Mouse (Mus musculus) left cerebral cortex, postnatal 25 days (tissue): ENCODE measurements around the gene B3galnt1. TPM values are rescaled to one million over a fixed set of nuclear protein-coding genes. Genes with fewer than 3 reads are reported as not detected.

Source experiments
- DNase-seq, 2 experiments: peaks; one replicate each; pipeline ENCODE4 v3.0.0; 2022; ENCODE audit warnings: low spot score in 2 of 2, mixed read lengths in 1 of 2
- intact Hi-C: fragments of 180-260 bp; cut with DNase I; formaldehyde crosslinking; loops from one replicate; pipeline ENCODE4 v1.15.1; 2025
- total RNA-seq, 2 experiments: library from RNA; stranded (reverse); gene quantifications; 2 replicates each; pipeline ENCODE4 v1.2.3; 2021

B3galnt1 gene
- total RNA-seq, result 10 to 100 TPM; 55.7 to 61.2 TPM

- peak; percentile 73 to 78 for DNase-seq
- intact Hi-C loops, result loop anchor here (5.0 kb wide), 2 partner anchors 104 to 111 kb away; no protein-coding TSS in a partner anchor
These were observed at the start of gene B3galnt1 for GRCm38 (mm10) chr3:69598261-69599165. Gene B3galnt1, minus strand, starts transcription at chr3:69598960.

- DNase-seq, result no peak
- intact Hi-C loops, result no loop called here
These were observed 35.8 kb upstream of the B3galnt1 start for GRCm38 (mm10) chr3:69634521-69634920.

GRCm38 (mm10) chr3:69633706-69634420, 35.1 kb upstream of the B3galnt1 start:
- intact Hi-C loops, result no loop called here
- peak in 1 of 2 experiments; percentile 11 for DNase-seq

- no peak for DNase-seq
- intact Hi-C loops, result no loop called here
These were observed 28.3 kb upstream of the B3galnt1 start for GRCm38 (mm10) chr3:69626963-69627590.

- intact Hi-C loops, result no loop called here
- DNase-seq, result no peak
These were observed 27.6 kb upstream of the B3galnt1 start for GRCm38 (mm10) chr3:69626213-69626962.

- intact Hi-C loops, result no loop called here
- no peak for DNase-seq
These were observed 25.4 kb upstream of the B3galnt1 start for GRCm38 (mm10) chr3:69624182-69624581.

DNA sequence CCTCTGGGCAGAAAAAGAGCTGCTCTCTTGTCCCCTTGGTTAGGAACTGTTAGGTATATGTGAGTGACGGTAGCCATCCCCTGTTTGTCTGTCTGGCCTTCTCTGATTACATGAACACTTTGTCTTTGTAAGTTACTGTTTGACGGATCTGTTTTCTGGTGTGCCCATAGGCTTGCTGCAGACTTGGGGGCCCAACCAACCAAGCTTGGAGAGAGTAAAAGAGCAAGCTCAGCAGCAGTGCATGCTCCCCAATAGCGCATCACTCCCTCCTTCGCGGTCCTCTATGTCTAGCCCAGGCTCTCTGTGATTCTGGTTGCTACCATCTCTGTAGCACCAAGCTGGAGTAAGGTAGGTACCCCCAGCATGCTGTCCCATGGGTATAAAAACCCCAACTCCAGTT, 9.1 kb upstream of the B3galnt1 start:
- intact Hi-C loops, result no loop called here
- DNase-seq, result no peak

DNA sequence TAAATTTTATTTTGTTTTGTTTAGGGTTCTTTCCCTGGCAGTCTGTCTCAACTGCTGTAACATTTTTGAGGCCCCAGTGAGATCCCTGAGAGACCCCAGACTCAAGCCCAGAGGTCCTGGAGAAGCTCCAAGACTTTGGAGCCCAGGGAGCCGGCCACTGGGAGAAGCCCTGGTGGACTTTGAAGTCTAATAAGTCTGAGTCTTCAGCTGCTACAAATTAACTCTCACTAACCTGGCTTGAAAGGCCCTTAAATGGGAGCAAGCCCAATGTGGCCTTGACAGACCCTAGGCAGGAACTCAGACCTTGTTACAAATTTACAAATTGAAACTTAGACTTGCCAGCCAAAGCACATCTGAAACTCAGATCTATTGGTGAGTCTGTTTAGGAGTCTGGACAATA, 8.7 kb upstream of the B3galnt1 start:
- DNase-seq, result no peak
- intact Hi-C loops, result no loop called here

GRCm38 (mm10) chr3:69606923-69607322, 8.2 kb upstream of the B3galnt1 start:
- no peak for DNase-seq
- intact Hi-C loops, result no loop called here

- intact Hi-C loops, result loop anchor here (5.0 kb wide), 2 partner anchors 103 to 112 kb away; no protein-coding TSS in a partner anchor
- DNase-seq, result no peak
These were observed 373 bp upstream of the B3galnt1 start for GRCm38 (mm10) chr3:69599166-69599500.

DNA sequence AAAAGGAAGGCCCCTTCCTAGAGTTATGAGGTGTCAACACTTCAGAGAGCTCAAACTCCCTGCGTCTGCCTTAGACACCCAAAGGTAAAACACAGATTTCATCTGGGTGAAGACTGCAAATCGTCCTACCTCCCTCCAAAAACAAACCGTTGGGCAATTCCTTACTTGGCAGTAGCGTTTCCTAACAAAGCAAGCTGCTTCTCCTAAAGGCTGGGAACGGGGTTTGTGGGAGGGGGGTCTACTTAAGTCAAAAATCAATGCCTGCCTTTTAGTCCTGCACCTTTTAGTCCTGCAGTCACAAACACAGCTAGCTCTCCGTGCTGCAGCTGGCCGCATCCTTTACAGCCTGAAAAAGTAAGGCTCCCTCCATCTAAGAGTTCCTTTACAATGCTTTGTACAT, 944 bp downstream of the B3galnt1 start:
- intact Hi-C loops, result loop anchor here (5.0 kb wide), 2 partner anchors 104 to 111 kb away; no protein-coding TSS in a partner anchor
- peak; percentile 17 to 24 for DNase-seq

DNA sequence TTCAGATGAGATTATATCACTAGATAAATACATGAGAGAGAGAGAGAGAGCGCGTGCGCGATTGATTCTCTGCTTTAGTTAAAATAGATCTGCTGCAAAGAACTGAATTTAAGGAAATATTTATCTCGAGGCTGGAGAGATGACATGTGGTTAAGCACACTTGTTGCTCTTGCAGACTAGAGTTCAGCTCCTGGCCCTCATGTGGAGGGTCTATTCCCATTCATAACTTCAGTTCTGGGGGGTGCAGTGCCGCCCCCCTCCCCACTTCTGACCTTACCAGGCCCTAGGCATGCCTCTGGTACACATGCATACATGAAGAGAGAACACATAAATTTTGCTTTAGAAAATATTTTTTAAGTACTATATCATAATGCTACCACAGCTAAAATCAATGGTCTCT, 1.5 kb downstream of the B3galnt1 start:
- intact Hi-C loops, result loop anchor here (5.0 kb wide), 2 partner anchors 105 to 110 kb away; no protein-coding TSS in a partner anchor
- DNase-seq, result no peak

GRCm38 (mm10) chr3:69596116-69596515, 2.6 kb downstream of the B3galnt1 start:
- intact Hi-C loops, result loop anchor here (5.0 kb wide), 2 partner anchors 106 to 109 kb away; no protein-coding TSS in a partner anchor
- DNase-seq, result no peak

GRCm38 (mm10) chr3:69594071-69594470, 4.7 kb downstream of the B3galnt1 start:
- intact Hi-C loops, result no loop called here
- peak; percentile 21 to 58 for DNase-seq

DNA sequence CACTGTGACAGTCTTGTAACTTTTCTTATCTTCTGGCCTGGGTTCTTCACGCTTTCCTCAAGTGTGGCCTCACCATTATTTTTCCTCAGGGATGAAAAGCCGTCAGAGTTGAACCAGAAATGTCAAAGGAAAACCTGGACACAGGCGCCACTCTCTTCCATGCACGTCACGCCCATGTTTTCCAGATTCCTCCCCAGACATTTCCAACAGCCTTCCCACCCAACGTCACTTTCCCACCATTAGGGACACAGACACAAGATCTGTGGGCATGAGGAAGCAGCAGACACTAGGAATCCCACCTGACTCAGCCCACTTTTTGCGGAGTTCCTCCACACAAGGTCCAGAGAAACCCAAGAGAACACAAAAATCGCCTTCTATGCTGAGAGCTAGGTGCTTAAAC, 5.3 kb downstream of the B3galnt1 start:
- no peak for DNase-seq
- intact Hi-C loops, result no loop called here

DNA sequence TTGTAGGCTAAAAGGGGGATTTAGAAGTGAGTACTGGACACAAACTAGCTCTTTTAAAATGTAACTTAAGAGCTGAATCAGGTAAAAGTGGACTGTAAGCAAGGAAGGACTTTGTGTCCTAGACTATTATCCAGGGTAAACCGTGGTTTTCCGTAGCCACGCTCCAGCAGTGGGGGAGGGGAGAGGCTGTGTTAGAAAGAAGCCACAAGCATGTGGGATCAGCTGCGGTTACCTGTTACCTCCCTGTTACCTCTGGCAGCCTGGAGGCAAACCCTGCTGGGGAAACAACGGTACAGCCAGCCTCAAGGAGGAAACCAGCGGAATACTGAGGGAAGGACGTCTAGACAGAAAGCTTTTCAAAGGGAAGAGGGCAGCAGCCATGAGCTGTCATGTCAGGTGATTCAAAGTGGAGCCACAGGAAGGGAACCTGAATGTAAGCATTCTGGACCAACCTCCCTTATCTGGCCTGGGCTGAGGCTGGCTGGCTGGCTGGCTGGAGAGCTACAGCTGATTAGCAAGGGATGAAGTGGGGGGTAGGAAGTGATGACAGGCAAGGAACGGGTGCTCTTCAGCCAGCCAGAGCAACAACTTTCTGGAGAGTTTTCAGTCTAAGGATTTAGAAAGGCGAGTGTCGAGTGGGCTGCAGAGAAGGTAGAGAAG, 10.5 kb downstream of the B3galnt1 start:
- DNase-seq, result no peak
- intact Hi-C loops, result no loop called here

DNA sequence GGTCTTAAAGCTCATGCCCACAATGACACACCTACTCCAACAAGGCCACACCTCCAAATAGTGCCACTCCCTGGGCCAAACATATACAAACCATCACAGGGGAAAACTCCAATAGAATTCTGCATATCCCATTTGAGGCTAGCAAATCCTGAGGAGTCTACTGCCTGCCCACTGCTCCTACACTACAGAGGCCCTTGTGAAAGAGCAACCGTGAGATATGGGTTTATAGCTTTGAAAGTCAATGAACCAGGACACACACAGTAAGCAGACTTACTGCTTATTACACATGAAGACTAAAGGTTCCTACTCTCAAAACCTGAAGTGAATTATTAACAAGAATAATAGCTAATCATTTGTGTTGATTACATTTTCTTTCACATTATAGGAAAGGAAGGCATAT, 15.0 kb downstream of the B3galnt1 start:
- DNase-seq, result no peak
- intact Hi-C loops, result no loop called here

DNA sequence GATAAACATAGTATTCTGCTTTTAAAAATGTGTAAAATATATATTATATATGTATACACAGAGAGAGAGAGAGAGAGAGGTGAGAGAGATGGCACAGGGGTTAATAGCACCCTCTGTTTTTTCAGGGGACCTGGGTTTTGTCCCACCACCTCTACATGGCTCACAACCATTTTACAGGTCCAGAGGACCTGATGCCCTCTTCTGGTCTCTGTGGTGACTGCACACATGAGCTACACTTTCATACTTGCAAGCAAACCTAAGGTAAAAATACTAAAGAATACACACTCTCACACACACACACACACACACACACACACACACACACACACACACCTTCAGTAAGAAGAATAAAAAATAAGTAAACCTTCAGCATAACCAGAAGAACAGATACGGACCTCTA, 20.0 kb downstream of the B3galnt1 start:
- no peak for DNase-seq
- intact Hi-C loops, result no loop called here

DNA sequence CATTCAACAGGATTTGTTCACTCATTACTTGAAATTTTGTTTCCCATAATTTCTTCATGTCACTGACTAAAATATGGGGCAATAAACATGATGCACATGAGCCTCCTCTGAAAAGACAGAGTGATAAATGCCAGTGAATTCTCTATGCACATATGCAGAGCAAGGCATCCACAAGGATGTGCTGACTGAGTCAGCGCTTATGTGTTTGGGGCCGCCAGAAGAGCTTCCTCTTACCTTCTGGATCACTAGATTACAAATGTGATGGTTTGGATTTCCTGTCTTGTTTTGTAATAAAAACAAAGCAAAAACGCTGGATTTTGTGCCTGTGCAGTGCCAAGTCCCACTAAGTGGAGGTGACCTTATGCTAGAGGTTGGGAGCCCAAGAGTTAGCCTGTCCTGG, 22.0 kb downstream of the B3galnt1 start:
- no peak for DNase-seq
- intact Hi-C loops, result no loop called here
